Mouse (Mus musculus): ENCODE measurements around the gene Palm. TPM values are rescaled to one million over a fixed set of nuclear protein-coding genes. Genes with fewer than 3 reads are reported as not detected.

Palm gene
- total RNA-seq, 2 experiments from 2014 or later, result 293 to 312 TPM

DNA sequence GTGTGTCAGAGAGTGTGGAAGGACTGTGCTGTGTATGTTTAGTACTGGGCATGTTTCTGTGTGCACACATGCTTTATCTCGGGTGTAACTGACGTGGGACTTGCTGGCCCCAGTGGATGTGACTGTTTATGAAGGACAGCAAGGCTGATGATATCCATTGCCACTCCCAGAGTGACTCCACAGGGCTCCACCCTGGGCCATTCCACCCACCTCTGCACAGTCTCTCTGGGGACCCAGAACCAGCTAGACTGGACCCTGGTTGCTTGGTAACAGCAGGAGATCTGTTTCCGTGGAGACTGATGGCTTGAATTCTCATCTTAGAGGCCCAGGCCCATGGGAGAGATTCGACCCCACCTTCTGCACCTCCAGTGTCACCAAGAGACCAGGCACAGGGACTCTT, 24.9 kb downstream of the Palm start:
- intact Hi-C loops (cut with DNase I), result no loop called here
- TF ChIP-seq CTCF (IDR thresholded peaks at IDR 0.05), result no peak

DNA sequence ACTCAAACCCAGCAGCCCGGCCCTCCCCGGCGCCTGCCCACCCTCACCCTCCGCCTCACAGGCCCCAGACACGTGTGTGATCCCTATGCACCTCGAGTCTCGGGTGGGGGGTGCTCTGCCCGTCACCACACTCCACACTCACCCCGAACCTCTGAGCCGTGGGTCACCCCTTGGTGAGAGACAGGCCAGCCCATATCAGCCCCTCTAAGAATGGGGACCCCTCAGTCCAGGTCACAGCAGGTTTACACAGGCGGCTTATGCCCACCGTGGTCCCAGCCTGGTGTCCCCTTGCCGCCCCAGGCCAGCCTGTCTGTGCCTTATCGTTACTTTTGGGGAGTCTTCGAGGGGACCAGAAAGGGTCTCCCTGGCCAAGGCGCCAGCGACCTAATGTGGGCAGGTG, 26.2 kb downstream of the Palm start:
- H3K4me3 ChIP-seq, result no peak overlapping the region
- no peak for DNase-seq (ENCODE audit: extremely low spot score in 1 of 2, low spot score in 2 of 2)
- TF ChIP-seq CTCF (IDR thresholded peaks at IDR 0.05), result no peak
- intact Hi-C loops (cut with DNase I), result no loop called here
- H3K27ac ChIP-seq, result no peak overlapping the region

More for the DNA sequence above, 24.9 kb downstream of the Palm start:
- Histone ChIP-seq H3K27ac (no peak overlapping the region), H3K4me3 (no peak overlapping the region)
- no peak for DNase-seq (ENCODE audit: extremely low spot score in 1 of 2, low spot score in 2 of 2)

DNA sequence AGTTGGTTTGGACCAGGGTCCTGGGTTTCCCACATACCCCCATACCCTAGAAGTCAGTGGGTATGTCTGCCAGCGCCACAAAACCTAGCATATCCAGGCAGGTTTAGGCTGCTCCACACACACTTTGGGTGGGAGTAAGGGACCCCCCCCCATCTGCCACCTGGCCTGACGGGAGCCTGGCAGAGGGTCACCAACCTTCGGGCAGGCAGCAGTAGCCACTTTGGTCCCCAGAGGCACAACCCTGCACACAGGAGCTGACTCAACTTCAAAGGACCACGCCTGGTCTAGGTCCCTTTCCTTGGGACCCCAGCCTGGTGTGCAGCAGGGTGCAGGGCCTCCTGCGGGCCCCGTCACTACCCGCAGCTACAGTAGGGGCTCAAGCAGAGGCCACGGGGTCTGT, 26.9 kb downstream of the Palm start:
- no peak for TF ChIP-seq CTCF (IDR thresholded peaks at IDR 0.05)
- intact Hi-C loops (cut with DNase I), result no loop called here
- DNase-seq (ENCODE audit: extremely low spot score in 1 of 2, low spot score in 2 of 2), result no peak
- Histone ChIP-seq H3K4me3 (no peak overlapping the region), H3K27ac (no peak overlapping the region)

DNA sequence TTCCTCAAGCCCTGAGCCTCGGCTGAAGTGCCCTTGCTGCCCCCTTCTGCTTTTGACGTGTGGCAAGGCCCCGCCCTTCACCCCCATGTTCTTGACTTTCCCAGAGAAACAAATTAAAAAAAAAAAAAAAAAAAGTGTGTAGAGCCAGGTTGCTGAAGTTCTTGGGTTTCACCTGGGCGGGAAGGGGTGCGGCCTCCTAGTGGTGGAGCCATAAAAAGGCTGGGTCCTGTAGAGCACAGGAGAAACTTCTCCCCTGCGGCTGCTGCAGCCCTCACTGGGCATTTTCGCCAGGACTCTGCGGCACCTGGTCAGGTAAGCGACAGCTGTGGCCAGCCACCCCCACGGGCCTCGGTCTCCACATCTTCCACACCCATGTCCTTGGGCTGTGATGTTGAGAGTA, 27.4 kb downstream of the Palm start, which contains the start of gene Misp:
Gene Misp (plus strand): TSS at position 208 of the 400 bp plus-strand sequence.
- intact Hi-C loops (cut with DNase I), result no loop called here
- Histone ChIP-seq H3K4me3 (no peak within 1 kb of the TSS), H3K27ac (no peak within 1 kb of the TSS)
- no peak for DNase-seq (ENCODE audit: extremely low spot score in 1 of 2, low spot score in 2 of 2)
- peak; percentile 23 for TF ChIP-seq CTCF (IDR thresholded peaks at IDR 0.05)

DNA sequence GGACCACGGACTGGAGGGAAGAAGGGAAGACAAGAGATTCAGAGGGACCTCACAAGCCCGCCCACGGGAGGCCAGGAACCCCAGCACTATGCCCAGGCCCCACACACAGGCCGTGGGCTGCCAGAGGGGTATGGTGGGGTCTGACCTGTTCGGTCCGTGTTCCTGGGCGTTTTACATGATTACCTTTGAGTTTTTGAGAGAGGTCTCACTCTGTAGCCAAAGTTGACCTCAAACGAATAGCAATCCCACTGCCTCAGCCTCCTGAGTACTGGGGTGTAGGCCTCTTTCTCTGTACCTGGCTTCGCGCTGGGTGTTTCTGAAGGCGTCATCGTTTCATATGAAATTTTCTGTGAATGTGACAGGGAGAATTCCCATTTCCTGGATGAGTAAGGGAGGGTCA, 28.4 kb downstream of the Palm start:
- intact Hi-C loops (cut with DNase I), result no loop called here
- Histone ChIP-seq H3K4me3 (no peak overlapping the region), H3K27ac (no peak overlapping the region)
- no peak for DNase-seq (ENCODE audit: extremely low spot score in 1 of 2, low spot score in 2 of 2)
- TF ChIP-seq CTCF (IDR thresholded peaks at IDR 0.05), result no peak

DNA sequence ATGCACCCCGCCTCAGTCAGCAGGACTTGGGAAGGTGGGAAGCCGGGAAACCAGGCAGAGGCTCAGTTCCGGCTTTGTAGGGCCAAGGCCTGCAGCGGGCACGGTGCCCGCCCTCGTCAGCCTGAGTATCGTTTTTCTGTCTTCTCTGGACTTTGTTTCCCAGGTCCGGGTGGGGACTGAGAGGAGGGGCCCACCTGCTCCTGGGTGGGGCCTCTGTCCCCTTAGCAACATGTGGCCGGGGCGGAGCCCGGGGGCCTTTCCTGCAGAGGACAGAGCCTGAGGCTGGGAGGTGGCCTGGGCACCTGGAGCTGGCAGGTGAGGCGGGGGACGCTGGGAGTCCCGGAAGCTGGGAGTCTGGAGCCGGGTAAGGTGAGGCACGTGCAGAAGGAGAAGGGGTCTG, 29.0 kb downstream of the Palm start:
- no peak overlapping the region for H3K27ac ChIP-seq
- intact Hi-C loops (cut with DNase I), result no loop called here
- H3K4me3 ChIP-seq, result no peak overlapping the region
- no peak for DNase-seq (ENCODE audit: extremely low spot score in 1 of 2, low spot score in 2 of 2)
- TF ChIP-seq CTCF (IDR thresholded peaks at IDR 0.05), result no peak

DNA sequence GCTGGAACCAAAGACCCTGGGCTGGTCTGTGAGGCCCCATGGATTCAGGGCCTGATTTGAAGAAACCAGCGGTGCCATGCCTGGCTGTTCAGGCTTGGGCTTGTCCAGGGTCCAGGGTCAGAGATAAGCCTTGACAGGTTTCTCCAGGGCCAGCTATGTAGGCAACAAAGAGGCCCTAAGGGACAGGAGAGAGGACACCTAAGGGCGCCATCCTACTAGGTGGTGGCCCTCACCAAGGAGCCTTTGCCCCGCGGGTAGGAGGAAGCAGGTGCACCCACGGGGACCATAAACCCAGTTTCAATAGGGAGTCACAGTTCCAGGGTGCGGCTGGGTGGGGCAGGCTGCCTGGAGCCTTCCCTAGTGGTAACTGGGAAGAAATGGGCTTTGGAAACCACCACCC, 29.6 kb downstream of the Palm start:
- intact Hi-C loops (cut with DNase I), result no loop called here
- no peak for DNase-seq (ENCODE audit: extremely low spot score in 1 of 2, low spot score in 2 of 2)
- Histone ChIP-seq H3K4me3 (no peak overlapping the region), H3K27ac (no peak overlapping the region)
- TF ChIP-seq CTCF (IDR thresholded peaks at IDR 0.05), result no peak

DNA sequence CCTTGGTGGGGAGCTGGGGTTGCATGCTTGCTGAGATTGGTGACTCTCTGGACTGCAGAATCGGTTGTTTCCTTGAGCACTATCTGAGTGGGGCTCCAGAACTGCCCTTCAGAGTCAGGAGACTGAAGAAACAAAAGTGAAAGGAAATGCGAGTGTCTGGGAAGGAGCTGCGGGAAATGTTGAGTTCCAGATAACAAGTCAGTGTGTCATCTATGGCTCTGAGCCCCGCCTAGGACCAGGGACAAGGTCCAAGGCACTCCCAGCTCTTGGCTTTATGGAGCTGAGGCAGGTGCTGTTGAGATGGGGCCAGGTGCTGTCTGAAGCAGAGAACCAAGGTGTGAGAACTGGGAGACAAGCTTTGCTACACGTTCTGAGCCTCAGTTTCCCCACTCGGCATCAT, 31.0 kb downstream of the Palm start:
- intact Hi-C loops (cut with DNase I), result no loop called here
- Histone ChIP-seq H3K4me3 (no peak overlapping the region), H3K27ac (no peak overlapping the region)
- no peak for TF ChIP-seq CTCF (IDR thresholded peaks at IDR 0.05)
- DNase-seq (ENCODE audit: extremely low spot score in 1 of 2, low spot score in 2 of 2), result no peak

DNA sequence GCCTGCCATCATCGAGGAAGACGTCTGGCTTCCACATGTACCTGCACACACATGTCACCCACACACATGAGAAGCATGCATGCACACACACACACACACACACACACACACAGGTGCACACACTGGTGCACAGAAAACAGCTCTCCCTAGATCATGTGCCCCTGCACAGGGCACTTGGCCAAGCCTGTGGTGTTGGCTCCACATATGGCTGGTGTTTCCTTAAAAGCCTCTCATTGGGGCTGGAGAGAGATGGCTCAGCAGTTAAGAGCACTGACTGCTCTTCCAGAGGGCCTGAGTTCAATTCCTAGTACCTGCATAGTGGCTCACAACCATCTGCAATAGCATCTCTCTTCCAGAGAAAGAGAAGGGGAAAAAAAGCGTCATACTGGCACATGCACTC, 38.2 kb downstream of the Palm start:
- no peak for TF ChIP-seq CTCF (IDR thresholded peaks at IDR 0.05)
- DNase-seq (ENCODE audit: extremely low spot score in 1 of 2, low spot score in 2 of 2), result no peak
- intact Hi-C loops (cut with DNase I), result loop anchor here (5.0 kb wide), 1 partner anchor 51 kb away; no protein-coding TSS in a partner anchor
- H3K27ac ChIP-seq, result no peak overlapping the region
- H3K4me3 ChIP-seq, result no peak overlapping the region

DNA sequence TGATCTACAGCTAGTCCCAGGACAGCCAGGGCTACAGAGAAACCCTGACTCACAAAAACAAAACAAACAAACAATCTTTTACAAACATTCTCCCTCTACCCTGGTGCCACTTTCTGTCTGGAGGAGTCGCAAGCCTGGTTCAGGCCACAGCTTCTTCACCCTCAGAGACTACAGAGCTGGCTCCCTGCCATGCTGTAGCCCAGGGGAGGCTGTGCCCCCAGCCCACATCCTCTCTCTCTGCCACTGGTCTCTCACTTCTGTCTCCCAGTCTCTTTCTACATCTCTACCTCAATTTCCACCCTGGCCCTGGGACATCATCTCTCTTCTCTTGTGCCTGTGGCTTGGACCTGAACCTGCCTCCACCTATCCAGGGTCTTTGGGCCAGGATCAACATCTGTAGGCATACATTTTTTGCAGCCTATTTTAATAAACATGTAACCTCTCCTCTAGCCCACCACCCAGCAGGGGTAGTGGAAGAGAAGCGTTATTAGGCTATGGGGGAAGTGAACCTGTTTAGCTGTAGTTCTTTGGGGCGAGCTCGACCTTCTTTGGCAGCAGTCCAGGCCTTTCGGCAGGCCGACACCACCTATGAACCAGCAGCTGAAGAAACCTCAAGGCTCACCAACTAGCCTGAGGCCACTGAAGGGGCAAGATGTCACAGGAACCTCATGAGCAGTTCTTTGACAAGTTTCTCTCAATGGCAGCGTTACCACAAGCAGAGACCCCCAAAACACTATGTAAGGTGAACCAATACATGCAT, 38.8 kb downstream of the Palm start:
- Histone ChIP-seq H3K27ac (no peak overlapping the region), H3K4me3 (no peak overlapping the region)
- no peak for TF ChIP-seq CTCF (IDR thresholded peaks at IDR 0.05)
- DNase-seq (ENCODE audit: extremely low spot score in 1 of 2, low spot score in 2 of 2), result no peak
- intact Hi-C loops (cut with DNase I), result loop anchor here (5.0 kb wide), 1 partner anchor 50 kb away; no protein-coding TSS in a partner anchor

DNA sequence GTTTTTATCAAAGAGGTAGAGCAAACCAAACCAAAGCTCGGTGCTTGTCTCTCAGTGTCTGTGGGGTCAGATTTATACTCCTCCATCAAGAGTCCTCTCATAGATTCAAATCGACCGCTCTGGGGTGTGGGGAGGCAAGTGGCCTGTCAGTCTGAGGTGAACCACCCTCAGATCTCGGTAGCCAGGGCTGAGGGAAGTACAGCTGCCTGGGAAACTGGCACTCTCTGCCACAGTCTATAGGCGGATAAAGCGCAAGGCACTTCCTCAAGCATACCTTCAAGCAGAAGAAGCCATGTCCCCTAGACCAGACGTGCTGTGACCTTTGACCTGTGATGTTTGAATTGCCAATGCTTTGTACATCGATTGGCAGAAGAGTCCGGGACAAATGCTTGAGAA, 39.4 kb downstream of the Palm start:
- TF ChIP-seq CTCF (IDR thresholded peaks at IDR 0.05), result no peak
- no peak overlapping the region for H3K27ac ChIP-seq
- no peak overlapping the region for H3K4me3 ChIP-seq
- intact Hi-C loops (cut with DNase I), result loop anchor here (5.0 kb wide), 1 partner anchor 50 kb away; no protein-coding TSS in a partner anchor
- no peak for DNase-seq (ENCODE audit: extremely low spot score in 1 of 2, low spot score in 2 of 2)

DNA sequence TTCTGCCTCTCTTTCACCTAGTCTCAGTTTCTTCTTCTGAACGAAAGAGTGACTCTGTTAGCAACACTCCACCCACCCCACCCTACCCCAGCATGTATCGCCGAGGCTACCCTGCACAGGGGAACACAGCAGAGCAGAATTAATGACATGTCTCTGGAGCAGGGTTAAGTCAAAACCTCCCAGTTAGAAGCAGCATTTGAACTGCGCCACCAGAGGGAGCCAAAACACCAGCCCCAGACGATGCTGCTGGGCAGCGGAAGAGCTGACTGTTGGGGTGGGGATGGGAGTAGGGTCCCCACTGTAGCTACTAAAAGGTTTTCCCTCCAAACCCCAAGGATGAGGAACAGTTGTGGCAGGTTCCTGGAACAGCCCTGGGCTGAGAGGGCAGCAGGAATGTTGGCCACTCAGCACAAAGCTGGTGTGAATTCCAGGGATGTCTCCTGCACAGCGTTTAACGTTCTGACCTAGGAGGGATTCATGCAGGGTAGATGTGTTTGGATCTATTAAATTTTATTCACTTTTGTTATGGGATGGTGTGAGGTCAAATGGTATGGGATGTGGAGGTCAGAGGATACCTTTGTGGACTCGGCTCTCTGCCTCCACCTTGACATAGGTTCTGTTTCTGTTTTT, 41.5 kb downstream of the Palm start:
- intact Hi-C loops (cut with DNase I), result loop anchor here (1.0 to 5.0 kb wide), 3 partner anchors 47 to 124 kb away; no protein-coding TSS in a partner anchor
- DNase-seq (ENCODE audit: extremely low spot score in 1 of 2, low spot score in 2 of 2), result peak; percentile 71 to 80
- no peak overlapping the region for H3K4me3 ChIP-seq
- no peak overlapping the region for H3K27ac ChIP-seq
- TF ChIP-seq CTCF (IDR thresholded peaks at IDR 0.05), result peak; percentile 85

All from left cerebral cortex, adult 2 months (tissue).